Mouse (Mus musculus) bone marrow macrophage, adult 2 months (primary cell): Measurements from ENCODE around the gene Card11. TPM values are rescaled to one million over a fixed set of nuclear protein-coding genes. Genes with fewer than 3 reads are reported as not detected.

Experiments
- H3K27ac ChIP-seq: 2 replicates; pipeline ENCODE4 v1.5.1; 2012; ENCODE audit warnings: low read depth, low read length; ENCODE audit not compliant: insufficient read depth
- H3K4me1 ChIP-seq: 2 replicates; pipeline ENCODE4 v1.6.1; 2012; ENCODE audit warnings: low read length; ENCODE audit not compliant: control insufficient read depth, insufficient read depth
- H3K4me3 ChIP-seq: 2 replicates; pipeline ENCODE4 v1.5.1; 2012; ENCODE audit warnings: mild to moderate bottlenecking, low read length, moderate library complexity; ENCODE audit not compliant: insufficient read depth
- CTCF ChIP-seq: IDR thresholded peaks from 2 replicates; pipeline ENCODE4 v1.5.1; 2012; ENCODE audit warnings: low read depth, mild to moderate bottlenecking, low read length, moderate library complexity
- POLR2A ChIP-seq: IDR thresholded peaks from 2 replicates; pipeline ENCODE4 v1.6.1; 2012; ENCODE audit warnings: mild to moderate bottlenecking, low read depth, low read length, borderline replicate concordance
- polyA plus RNA-seq: library from polyadenylated mRNA; stranded (reverse); fragments of >200 nt; gene quantifications from 2 replicates; pipeline ENCODE4 v1.2.4, GENCODE M21; 2012; ENCODE audit not compliant: missing spikeins, insufficient read depth, insufficient read length

The Card11 gene
- polyA plus RNA-seq, 1 experiment: 5.7 TPM

DNA sequence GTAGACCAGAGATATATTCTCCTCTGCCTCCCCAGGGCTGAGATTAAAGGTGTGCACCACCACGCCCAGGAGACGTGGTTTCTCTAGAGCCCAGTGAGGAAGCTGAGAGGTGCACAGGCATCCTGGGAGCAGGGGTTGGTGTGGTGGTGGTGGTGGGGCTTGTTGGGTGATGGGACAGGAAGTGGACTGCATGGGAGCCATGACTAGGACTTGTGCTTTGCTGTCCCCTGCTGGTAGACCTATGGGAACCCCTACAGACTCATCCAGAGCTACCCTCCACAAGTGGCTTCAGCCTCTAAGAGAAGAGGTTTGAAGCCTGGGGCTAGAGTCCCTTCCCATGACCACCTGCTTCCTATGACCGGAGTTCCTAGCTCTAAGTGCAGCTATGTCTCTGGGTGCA is 142.0 kb downstream of the Card11 start:
- Histone ChIP-seq H3K27ac (no peak overlapping the region), H3K4me3 (no peak overlapping the region), H3K4me1 (no peaks in the 10 kb centered on the region; the same call in 1 of the 2 replicates)
- no peak for TF ChIP-seq POLR2A
- TF ChIP-seq CTCF: 0 out of 2 replicates have a peak, but pooled peaks have one; percentile 16

DNA sequence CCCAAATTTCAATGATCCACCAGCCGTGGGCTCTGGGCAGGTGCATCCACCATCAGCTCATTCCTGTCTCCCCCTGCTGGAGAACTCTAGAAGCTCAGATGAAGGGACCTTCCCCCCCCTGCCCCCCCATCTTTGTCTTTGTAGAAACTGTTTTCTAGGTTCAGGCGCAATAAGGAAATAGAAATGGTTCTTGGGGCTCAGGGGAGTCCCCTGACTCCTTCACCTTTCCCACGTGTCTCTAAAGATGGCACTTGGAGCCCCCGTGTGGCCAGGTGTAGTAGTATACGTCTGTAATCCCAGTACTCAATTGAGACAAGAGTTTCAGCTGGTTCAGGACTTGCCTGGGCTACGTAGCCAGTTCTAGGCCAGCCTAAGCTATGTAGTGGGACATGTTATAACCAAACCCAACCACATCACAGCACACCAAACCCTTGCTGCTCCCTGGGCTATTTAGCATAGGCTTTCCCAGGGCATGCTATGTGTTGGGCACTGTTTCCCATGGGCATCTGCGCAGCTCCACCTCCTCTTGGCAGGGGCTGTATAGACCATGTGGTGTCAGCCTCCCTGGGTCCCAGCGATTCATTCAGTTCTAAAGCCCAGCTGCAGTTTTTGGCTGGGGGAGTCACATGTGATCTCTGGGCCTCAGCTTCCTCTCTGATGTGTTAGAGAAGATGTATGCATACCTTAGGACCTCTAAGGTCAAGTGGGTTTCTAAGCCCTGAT is 142.8 kb downstream of the Card11 start:
- TF ChIP-seq POLR2A (no peak), CTCF (peak; percentile 97)
- Histone ChIP-seq H3K4me3 (no peak overlapping the region), H3K4me1 (no peaks in the 10 kb centered on the region; the same call in 1 of the 2 replicates), H3K27ac (no peak overlapping the region)

DNA sequence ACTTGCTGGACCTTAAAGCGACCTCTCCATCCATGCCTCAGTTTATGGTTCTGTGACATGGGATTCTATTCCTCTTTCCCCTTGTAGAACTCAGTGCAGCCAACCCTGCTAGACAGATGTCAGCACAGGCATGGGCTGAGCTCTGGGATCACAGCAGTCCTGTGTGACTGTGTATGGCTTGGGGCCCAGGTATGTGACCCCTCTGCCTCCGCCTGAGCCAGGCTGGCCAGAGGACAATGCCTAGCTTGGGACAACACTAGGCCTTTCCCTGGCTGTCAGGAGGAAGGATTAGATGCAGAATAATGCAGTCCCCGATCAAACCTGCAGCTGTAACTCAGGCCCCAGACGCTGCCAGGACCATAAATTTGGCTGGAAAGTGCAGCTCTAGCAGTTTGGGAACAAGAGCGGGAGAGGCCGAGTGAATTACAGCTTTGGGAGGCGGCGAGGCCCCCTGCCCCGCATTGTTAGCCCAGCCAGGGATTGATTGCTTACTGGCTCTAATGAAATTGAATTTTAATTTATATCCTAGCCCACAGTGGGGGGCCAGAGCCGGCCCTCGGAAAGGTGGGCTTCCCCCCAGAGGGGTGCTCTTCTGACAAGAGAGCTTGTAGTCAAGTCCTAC is 144.4 kb downstream of the Card11 start:
- Histone ChIP-seq H3K27ac (no peak overlapping the region), H3K4me1 (no peaks in the 10 kb centered on the region; the same call in 1 of the 2 replicates), H3K4me3 (no peak overlapping the region)
- TF ChIP-seq CTCF (no peak), POLR2A (no peak)

DNA sequence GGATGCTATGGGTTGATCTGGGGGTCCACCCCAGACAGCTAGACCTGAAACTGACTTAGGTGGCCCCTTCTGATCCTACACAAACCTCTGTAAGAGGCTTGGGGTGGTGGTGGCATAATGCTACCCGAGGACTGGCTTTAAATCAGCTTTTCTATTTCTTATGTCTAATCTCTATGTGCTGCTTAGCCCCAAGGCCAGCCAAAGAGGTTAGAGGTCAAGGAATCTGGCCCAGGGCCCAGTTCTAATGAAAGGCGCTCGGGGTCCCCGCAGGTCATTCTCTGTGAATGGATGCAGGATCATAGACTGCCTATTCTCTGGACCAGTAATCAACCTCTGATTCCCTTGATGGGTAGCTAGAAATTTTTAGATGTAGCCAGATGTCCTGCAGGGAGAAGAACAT is 145.7 kb downstream of the Card11 start:
- no peak for TF ChIP-seq CTCF
- TF ChIP-seq POLR2A: no peak

DNA sequence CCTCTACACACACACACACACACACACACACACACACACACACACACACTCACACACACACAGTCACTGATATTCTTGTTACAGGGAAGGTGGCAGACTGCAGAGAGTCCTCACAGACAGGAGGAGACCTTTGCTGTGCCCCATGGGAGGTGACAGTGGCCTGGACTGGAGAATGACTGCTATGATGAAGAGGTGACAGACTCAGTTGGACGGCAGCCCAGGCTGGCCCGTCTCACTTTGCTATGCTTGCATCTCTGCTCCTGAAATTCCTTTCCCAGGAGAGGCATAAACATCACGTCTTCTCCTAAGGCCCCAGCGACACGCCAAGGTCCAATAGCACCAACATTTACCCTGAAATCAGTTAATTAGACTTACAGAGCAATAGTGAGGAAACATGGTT is 146.7 kb downstream of the Card11 start:
- H3K4me3 ChIP-seq: no peak overlapping the region

More for the DNA sequence above, 145.7 kb downstream of the Card11 start:
- no peak overlapping the region for H3K27ac ChIP-seq
- H3K4me1 ChIP-seq: no peaks in the 10 kb centered on the region; the same call in 1 of the 2 replicates
- H3K4me3 ChIP-seq: no peak overlapping the region

DNA sequence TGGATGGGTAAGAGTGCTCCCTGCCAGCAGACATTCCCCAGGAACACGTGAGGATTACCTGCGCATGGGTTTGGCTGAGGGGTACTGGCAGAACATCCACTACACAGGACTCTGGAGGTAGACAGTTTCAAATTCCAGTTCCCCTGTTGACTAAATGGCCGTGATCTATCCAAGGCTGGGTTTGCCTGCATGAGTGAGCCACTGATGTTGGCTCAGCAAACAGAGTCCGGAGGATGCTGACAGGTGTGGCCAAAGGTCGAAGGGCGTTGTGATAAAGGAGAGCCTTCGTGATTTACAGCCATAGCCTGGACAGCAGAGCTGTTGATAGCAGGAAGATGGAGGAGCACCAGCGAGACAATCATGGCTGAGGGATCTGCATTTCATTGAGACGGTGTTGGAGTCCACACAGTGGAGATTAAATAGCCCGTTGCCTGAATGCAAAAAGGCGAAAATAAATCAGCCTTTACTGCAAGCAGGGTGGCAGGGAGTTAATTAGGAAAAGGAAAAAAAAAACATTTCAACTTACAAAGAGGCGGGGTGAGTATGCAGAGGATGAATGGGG is 147.9 kb downstream of the Card11 start:
- Histone ChIP-seq H3K4me1 (no peaks in the 10 kb centered on the region; the same call in 1 of the 2 replicates), H3K4me3 (no peak overlapping the region), H3K27ac (no peak overlapping the region)
- no peak for TF ChIP-seq POLR2A
- no peak for TF ChIP-seq CTCF

More for the DNA sequence above, 146.7 kb downstream of the Card11 start:
- TF ChIP-seq CTCF (no peak), POLR2A (no peak)
- Histone ChIP-seq H3K27ac (no peak overlapping the region), H3K4me1 (no peaks in the 10 kb centered on the region; the same call in 1 of the 2 replicates)

DNA sequence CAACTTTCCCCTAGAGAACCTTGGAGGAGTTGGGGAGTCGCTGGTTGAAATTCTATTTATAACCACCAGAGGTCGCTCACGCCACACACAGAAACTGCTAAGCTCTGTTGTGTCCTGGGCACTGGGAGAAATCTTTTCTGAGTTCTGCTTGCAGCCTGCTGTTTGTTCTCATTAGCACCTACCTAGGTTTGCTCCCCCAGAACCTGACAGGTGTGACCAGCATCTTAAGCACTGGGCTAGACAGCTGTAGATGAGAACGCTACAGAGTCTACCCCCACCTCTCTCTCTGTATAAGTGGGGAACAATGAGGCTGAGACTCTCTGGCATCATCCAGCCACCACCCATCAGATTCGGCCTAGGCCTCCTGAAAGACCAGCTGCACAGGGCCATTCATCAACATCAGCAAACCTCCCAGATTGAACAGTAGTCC is 153.1 kb downstream of the Card11 start:
- peaks cover 5% of the 10 kb centered on the region for H3K4me1 ChIP-seq
- H3K4me3 ChIP-seq: no peak overlapping the region
- TF ChIP-seq POLR2A: no peak
- TF ChIP-seq CTCF: peak; percentile 77
- no peak overlapping the region for H3K27ac ChIP-seq

DNA sequence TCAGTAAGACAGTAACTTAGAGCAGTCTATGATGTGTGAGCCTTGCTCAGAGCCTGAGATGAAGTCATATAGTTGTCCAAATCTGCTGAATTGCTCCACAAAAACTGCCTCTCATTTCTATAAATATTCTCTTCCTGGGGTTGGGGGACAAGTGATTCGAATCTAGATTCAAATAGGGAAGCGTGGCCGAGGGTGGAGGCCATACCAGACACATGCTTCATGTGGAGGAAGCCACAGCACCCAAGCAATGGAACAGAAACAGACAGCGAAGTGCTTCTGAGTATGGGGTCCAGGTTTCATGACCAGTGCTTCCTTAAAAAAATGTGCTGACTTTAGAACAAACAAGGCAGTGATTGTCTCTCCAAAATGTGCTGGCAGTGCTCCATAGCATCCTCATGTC is 158.4 kb downstream of the Card11 start:
- Histone ChIP-seq H3K4me1 (peaks cover 14% of the 10 kb centered on the region), H3K27ac (peak overlapping the region; percentile 62), H3K4me3 (no peak overlapping the region)
- TF ChIP-seq CTCF (no peak), POLR2A (no peak)

DNA sequence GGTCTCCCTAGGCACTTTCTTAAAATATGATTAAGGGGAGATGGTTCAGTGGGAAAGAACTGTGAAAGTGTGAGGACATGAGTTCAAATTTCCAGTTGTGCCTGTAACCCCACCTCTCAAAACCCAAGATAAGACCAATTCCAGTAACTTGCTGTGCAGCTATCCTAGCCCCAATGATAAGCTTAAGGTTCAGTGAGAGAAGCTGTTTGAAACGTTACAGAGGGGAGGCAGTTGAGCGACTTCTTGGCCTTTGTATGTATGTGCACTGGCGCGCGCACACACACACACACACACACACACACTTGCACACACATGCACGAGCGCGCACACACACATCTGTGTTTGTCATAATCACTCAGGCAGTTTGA is 169.3 kb downstream of the Card11 start:
- Histone ChIP-seq H3K4me1 (peaks cover 27% of the 10 kb centered on the region), H3K4me3 (no peak overlapping the region), H3K27ac (no peak overlapping the region)
- TF ChIP-seq POLR2A: no peak
- TF ChIP-seq CTCF: no peak

DNA sequence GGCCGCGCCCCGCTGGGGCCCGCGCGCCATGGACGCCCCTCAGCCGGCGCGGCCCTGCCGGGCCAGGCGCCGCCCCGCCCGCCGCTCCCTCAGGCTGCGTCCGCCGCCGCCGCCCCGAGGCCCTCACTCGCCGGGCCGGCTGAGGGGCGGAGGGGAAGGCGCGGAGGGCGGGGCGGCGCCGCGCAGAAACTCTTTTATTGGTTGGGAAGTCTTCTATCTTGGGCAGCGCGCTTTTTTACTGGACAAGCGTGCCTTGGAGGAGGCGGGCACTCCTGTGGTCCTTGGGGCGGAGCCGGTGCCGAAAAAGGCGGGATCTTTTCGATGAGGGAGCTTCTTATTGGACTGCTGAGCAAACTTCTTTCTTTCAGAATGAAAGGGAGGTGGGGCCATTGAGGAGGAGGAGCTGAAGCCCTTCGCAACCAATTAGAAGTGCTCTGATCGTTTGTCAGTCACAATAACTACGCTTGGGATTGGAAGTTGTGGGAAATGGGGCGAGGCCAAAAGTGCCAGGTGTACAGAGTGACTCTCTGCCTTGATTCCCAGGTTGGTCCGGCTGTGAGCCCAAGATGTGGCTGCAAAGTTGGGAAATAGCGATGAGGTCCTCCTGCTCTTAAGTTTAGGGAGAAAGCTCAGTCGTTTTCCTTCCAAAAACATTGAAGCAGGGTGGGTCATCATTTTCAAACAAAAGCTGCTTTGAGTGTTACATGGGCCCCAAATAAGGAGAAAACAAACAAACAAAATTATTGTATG is 169.9 kb downstream of the Card11 start, which contains the start of gene Gna12:
Gene Gna12, minus strand, starts transcription at position 118 of the 750 bp plus-strand sequence.
- Histone ChIP-seq H3K27ac (peak within 1 kb of the TSS; percentile 53), H3K4me1 (peaks cover 28% of the 10 kb centered on the region), H3K4me3 (peak within 1 kb of the TSS; percentile 96)
- no peak; the same call in 1 of the 2 replicates for TF ChIP-seq POLR2A
- TF ChIP-seq CTCF: no peak
